15 mouse cellular contexts compared by ENCODE assay signal in the genomic region with DNA sequence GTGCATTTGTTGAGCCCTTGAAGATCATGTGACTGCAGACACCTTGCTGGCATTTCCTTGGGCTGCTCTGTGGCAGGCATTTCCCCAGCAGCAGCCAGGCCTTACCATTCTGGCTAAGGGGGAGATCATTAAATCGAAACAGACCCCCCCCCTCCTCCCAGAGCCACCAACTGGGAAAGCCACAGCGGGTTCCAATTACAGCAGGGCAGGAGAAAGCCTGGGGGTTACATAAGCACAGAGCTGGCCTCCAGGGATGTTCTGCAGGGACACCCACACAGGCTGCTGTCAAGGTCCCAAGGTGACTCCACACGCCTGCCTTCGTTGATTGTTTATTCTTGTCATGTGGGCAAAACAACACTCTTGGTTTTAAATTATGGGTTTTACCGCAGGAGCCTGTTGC. TPM values are rescaled to one million over a fixed set of nuclear protein-coding genes. Genes with fewer than 3 reads are reported as not detected.
DNase-seq lines count a peak whose midpoint lies in the region; ATAC-seq lines count a peak whose summit lies in the region.
"Had no signal": no experiment of that assay in that cellular context is flagged by ENCODE, and none has a peak within 500 bp of the region (broad histone marks: within the 10 kb centered on the region; RNA-seq: fewer than 3 reads in every experiment).

No protein-coding gene starts in this region.

- H3K9ac ChIP-seq in embryonic facial prominence, embryonic 14.5 days (ENCODE audit: low read depth, low read length), result no peak overlapping the region
- H3K9ac ChIP-seq: hindbrain, embryonic 13.5 days; liver, embryonic 12.5 days; neural tube, embryonic 12.5 days had no signal

- peak; percentile 52 for DNase-seq in adrenal gland, postnatal 10 days
- DNase-seq in adrenal gland, adult 8-10 months, result no peak
- DNase-seq in heart, adult 9 months (ENCODE audit: low spot score in 2 of 2), result peak; percentile 50 to 57
- no peak for DNase-seq in heart, postnatal 36 days
- DNase-seq in embryonic facial prominence, embryonic 14.5 days (ENCODE audit: low spot score), result peak; percentile 58
- DNase-seq in limb, embryonic 10.5 days (ENCODE audit: low spot score), result peak; percentile 60
- DNase-seq in left cerebral cortex, adult 9 months (ENCODE audit: low spot score in 2 of 2), result no peak
- no peak for DNase-seq in midbrain, embryonic 10.5 days (ENCODE audit: low spot score)
- DNase-seq: cerebellum, postnatal 10 days; kidney, adult 2 months; right cerebral cortex, adult 18-20 months had no signal

- WGBS in embryonic facial prominence, embryonic 14.5 days, result 21% methylated on average over 4 of the region's 5 CpGs
- 21% methylated on average over 5 of the region's 5 CpGs for WGBS in limb, embryonic 10.5 days
- 48% methylated on average over 5 of the region's 5 CpGs for WGBS in midbrain, embryonic 10.5 days

- no peak overlapping the region for H3K4me2 ChIP-seq in embryonic facial prominence, embryonic 14.5 days (ENCODE audit: low read depth, low read length)
- H3K4me2 ChIP-seq: hindbrain, embryonic 13.5 days; liver, embryonic 12.5 days; neural tube, embryonic 12.5 days had no signal

- H3K4me3 ChIP-seq in embryonic facial prominence, embryonic 14.5 days (ENCODE audit: low read depth, low read length), result no peak overlapping the region
- 0 out of 2 replicates have a peak overlapping the region, but pooled peaks have one; percentile 5 for H3K4me3 ChIP-seq in limb, embryonic 10.5 days
- H3K4me3 ChIP-seq in midbrain, embryonic 10.5 days, result no peak overlapping the region
- H3K4me3 ChIP-seq: hindbrain, embryonic 13.5 days; liver, embryonic 12.5 days; neural tube, embryonic 12.5 days had no signal

- no peaks in the 10 kb centered on the region; the same call in 1 of the 2 replicates for H3K36me3 ChIP-seq in embryonic facial prominence, embryonic 14.5 days (ENCODE audit: control insufficient read depth, insufficient read depth, low read length)
- H3K36me3 ChIP-seq in limb, embryonic 10.5 days, result no peaks in the 10 kb centered on the region
- H3K36me3 ChIP-seq in midbrain, embryonic 10.5 days, result no peaks in the 10 kb centered on the region
- H3K36me3 ChIP-seq: hindbrain, embryonic 13.5 days; liver, embryonic 12.5 days; neural tube, embryonic 12.5 days had no signal

- H3K9me3 ChIP-seq in embryonic facial prominence, embryonic 14.5 days (ENCODE audit: control insufficient read depth, low read length), result no peaks in the 10 kb centered on the region
- no peaks in the 10 kb centered on the region for H3K9me3 ChIP-seq in limb, embryonic 10.5 days (replicated peaks)
- no peaks in the 10 kb centered on the region for H3K9me3 ChIP-seq in midbrain, embryonic 10.5 days (replicated peaks)
- H3K9me3 ChIP-seq: hindbrain, embryonic 13.5 days; liver, embryonic 12.5 days; neural tube, embryonic 12.5 days had no signal

- ATAC-seq in embryonic facial prominence, embryonic 14.5 days (ENCODE audit: low read depth), result peak; percentile 81
- ATAC-seq: liver, embryonic 12.5 days; lung, postnatal 0 days had no signal

- H3K27ac ChIP-seq in embryonic facial prominence, embryonic 14.5 days (replicated peaks; ENCODE audit: low read depth, low read length), result no peak overlapping the region
- peak overlapping the region; percentile 76 for H3K27ac ChIP-seq in limb, embryonic 10.5 days
- no peak overlapping the region for H3K27ac ChIP-seq in midbrain, embryonic 10.5 days (replicated peaks)
- H3K27ac ChIP-seq: hindbrain, embryonic 13.5 days; liver, embryonic 12.5 days; neural tube, embryonic 12.5 days had no signal

- H3K4me1 ChIP-seq in embryonic facial prominence, embryonic 14.5 days (ENCODE audit: control insufficient read depth, insufficient read depth, low read length), result peaks cover 16% of the 10 kb centered on the region
- H3K4me1 ChIP-seq in limb, embryonic 10.5 days, result peaks cover 31% of the 10 kb centered on the region
- peaks cover 20% of the 10 kb centered on the region for H3K4me1 ChIP-seq in midbrain, embryonic 10.5 days
- H3K4me1 ChIP-seq: liver, embryonic 12.5 days had no signal

- no peaks in the 10 kb centered on the region for H3K27me3 ChIP-seq in embryonic facial prominence, embryonic 14.5 days (replicated peaks; ENCODE audit: control insufficient read depth, insufficient read depth, low read length)
- no peaks in the 10 kb centered on the region for H3K27me3 ChIP-seq in limb, embryonic 10.5 days (ENCODE audit: low read depth, poor library complexity, severe bottlenecking)
- H3K27me3 ChIP-seq in midbrain, embryonic 10.5 days (ENCODE audit: low read depth, poor library complexity, severe bottlenecking), result no peaks in the 10 kb centered on the region
- H3K27me3 ChIP-seq: hindbrain, embryonic 13.5 days; liver, embryonic 12.5 days; neural tube, embryonic 12.5 days had no signal

- intact Hi-C loops in heart, postnatal 36 days (cut with DNase I), result no loop called here

RNA-seq across cellular contexts. Expression of a gene that starts 26.6 kb away (rescaled TPM):
- 10 to 100 TPM; 16.9 to 32.7 TPM for total RNA-seq in adrenal gland, postnatal 10 days (2021)
- total RNA-seq in adrenal gland, adult 8-10 months (2022), result 10 to 100 TPM; 14.3 to 23.6 (median 19.0) TPM
- total RNA-seq in heart, postnatal 36 days (2021), result 100 to 1,000 TPM; 131 to 132 TPM
- polyA plus RNA-seq in embryonic facial prominence, embryonic 14.5 days (2014; fragmentation: Nextera tagmentation; extraction: Ambion mirVana), result 17.7 and 19.1 TPM in 2 replicates
- 1.9 and 4.6 TPM in 2 replicates for polyA plus RNA-seq in limb, embryonic 10.5 days (2016; fragmentation: Nextera tagmentation; extraction: Ambion mirVana)
- 1.6 and 3.2 TPM in 2 replicates for polyA plus RNA-seq in midbrain, embryonic 10.5 days (2016; fragmentation: Nextera tagmentation; extraction: Ambion mirVana)

Comparison
In these comparisons a context has a peak if more than half of its experiments do, and no peak if none do; other contexts are left out.
1. DNase-seq: peak in adrenal gland, postnatal 10 days (single experiment), heart, adult 9 months (2 of 2), embryonic facial prominence, embryonic 14.5 days (single experiment) and limb, embryonic 10.5 days (single experiment); none in adrenal gland, adult 8-10 months (single experiment), heart, postnatal 36 days (0 of 2), left cerebral cortex, adult 9 months (0 of 2) and midbrain, embryonic 10.5 days (single experiment).